In the genomic region with DNA sequence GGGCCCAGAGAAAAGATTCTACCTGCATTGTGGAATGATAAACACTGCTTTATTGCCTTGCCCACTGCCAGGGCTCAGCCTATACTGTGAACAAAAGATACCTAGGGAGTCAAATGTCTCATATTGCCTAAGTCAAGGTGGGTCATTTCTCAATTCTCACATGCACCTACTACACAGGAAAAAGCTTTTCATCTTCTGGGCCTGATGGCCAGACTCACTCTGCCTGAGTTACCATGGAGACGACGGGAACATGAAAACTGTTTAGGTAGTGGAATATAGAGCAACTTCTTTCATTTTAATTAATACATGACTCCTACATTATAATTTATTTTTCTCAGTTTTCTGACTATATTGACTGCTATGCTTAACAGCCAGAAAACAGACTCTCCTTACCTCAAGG, we compare ENCODE assay signal across 41 mouse cellular contexts. TPM values are rescaled to one million over a fixed set of nuclear protein-coding genes. Genes with fewer than 3 reads are reported as not detected.
"Had no signal": no experiment of that assay in that cellular context is flagged by ENCODE, and none has a peak within 500 bp of the region (broad histone marks: within the 10 kb centered on the region; RNA-seq: fewer than 3 reads in every experiment).

No protein-coding gene starts in this region.

- H3K4me3 ChIP-seq: heart, adult 2 months; heart, embryonic 13.5 days; heart, embryonic 15.5 days; hindbrain, embryonic 15.5 days; kidney, embryonic 15.5 days; limb, embryonic 13.5 days; limb, embryonic 15.5 days; liver, embryonic 12.5 days had no signal

- ATAC-seq: intestine, embryonic 16.5 days; liver, embryonic 12.5 days had no signal

- H3K4me1 ChIP-seq: heart, embryonic 15.5 days; hindbrain, embryonic 15.5 days; kidney, embryonic 15.5 days; limb, embryonic 13.5 days; limb, embryonic 15.5 days; liver, embryonic 12.5 days had no signal

- H3K27me3 ChIP-seq: heart, embryonic 13.5 days; heart, embryonic 15.5 days; hindbrain, embryonic 15.5 days; kidney, embryonic 15.5 days; limb, embryonic 13.5 days; limb, embryonic 15.5 days; liver, embryonic 12.5 days had no signal

- DNase-seq: gastrocnemius, postnatal 14 days; gastrocnemius, postnatal 36 days; heart, adult 11 months; heart, adult 2 months; heart, postnatal 14 days; heart, postnatal 36 days; kidney, adult 11 months; kidney, adult 2 months; kidney, adult 9 months; kidney, postnatal 14 days; kidney, postnatal 36 days; layer of hippocampus, adult 9-11 months; layer of hippocampus, postnatal 36 days; left cerebral cortex, postnatal 4 days had no signal

- H3K27ac ChIP-seq: heart, adult 2 months; heart, embryonic 13.5 days; heart, embryonic 15.5 days; hindbrain, embryonic 15.5 days; kidney, embryonic 15.5 days; kidney, postnatal 0 days; limb, embryonic 13.5 days; limb, embryonic 15.5 days; liver, embryonic 12.5 days had no signal

- H3K9ac ChIP-seq: heart, embryonic 13.5 days; heart, embryonic 15.5 days; hindbrain, embryonic 15.5 days; kidney, embryonic 15.5 days; limb, embryonic 13.5 days; limb, embryonic 15.5 days; liver, embryonic 12.5 days had no signal

- H3K4me2 ChIP-seq: heart, embryonic 11.5 days; heart, embryonic 13.5 days; heart, embryonic 15.5 days; hindbrain, embryonic 15.5 days; kidney, embryonic 15.5 days; limb, embryonic 13.5 days; limb, embryonic 15.5 days; liver, embryonic 12.5 days had no signal

- H3K36me3 ChIP-seq: heart, embryonic 13.5 days; heart, embryonic 15.5 days; hindbrain, embryonic 15.5 days; kidney, embryonic 15.5 days; limb, embryonic 13.5 days; limb, embryonic 15.5 days; liver, embryonic 12.5 days had no signal

- H3K9me3 ChIP-seq: heart, embryonic 13.5 days; heart, embryonic 15.5 days; hindbrain, embryonic 15.5 days; kidney, embryonic 15.5 days; limb, embryonic 13.5 days; limb, embryonic 15.5 days; liver, embryonic 12.5 days had no signal

RNA-seq across cellular contexts. Expression of a gene that starts 14.2 kb away (rescaled TPM):
- total RNA-seq: gastrocnemius, adult 18-20 months; gastrocnemius, adult 8-10 months; gastrocnemius, postnatal 14 days; gastrocnemius, postnatal 36 days; heart, adult 2 months; heart, postnatal 14 days; heart, postnatal 36 days; hematopoietic stem cell, adult 5-6 weeks; layer of hippocampus, adult 18-20 months; layer of hippocampus, adult 8-10 months; layer of hippocampus, postnatal 14 days; layer of hippocampus, postnatal 36 days; left cerebral cortex, adult 18-20 months; left cerebral cortex, adult 8-10 months; left cerebral cortex, postnatal 10 days; left cerebral cortex, postnatal 25 days; left cerebral cortex, postnatal 4 days; liver, adult 2 months had no signal
- polyA plus RNA-seq: gonadal fat pad, adult 2 months; heart, adult 2 months; heart, embryonic 11.5 days; heart, embryonic 13.5 days; heart, embryonic 15.5 days; heart, postnatal 0 days; hindbrain, embryonic 15.5 days; intestine, embryonic 14.5 days; intestine, embryonic 16.5 days; kidney, adult 2 months; kidney, postnatal 0 days; large intestine, adult 2 months; limb, embryonic 11.5 days; limb, embryonic 13.5 days; liver, adult 2 months; liver, embryonic 12.5 days had no signal

RNA-seq across cellular contexts. Expression of a gene that starts 52.7 kb away (rescaled TPM):
- total RNA-seq: gastrocnemius, postnatal 14 days; gastrocnemius, postnatal 36 days; heart, adult 2 months; heart, postnatal 14 days; heart, postnatal 36 days; hematopoietic stem cell, adult 5-6 weeks; layer of hippocampus, postnatal 14 days; layer of hippocampus, postnatal 36 days; left cerebral cortex, adult 18-20 months; left cerebral cortex, adult 8-10 months; left cerebral cortex, postnatal 25 days; left cerebral cortex, postnatal 4 days had no signal
- polyA plus RNA-seq: gonadal fat pad, adult 2 months; heart, adult 2 months; heart, embryonic 11.5 days; heart, embryonic 13.5 days; heart, postnatal 0 days; hindbrain, embryonic 11.5 days; intestine, embryonic 14.5 days; kidney, adult 2 months; kidney, embryonic 15.5 days; kidney, postnatal 0 days; large intestine, adult 2 months; limb, embryonic 11.5 days; liver, adult 2 months; liver, embryonic 12.5 days had no signal
